9 mouse cellular contexts compared by ENCODE assay signal in the genomic region with DNA sequence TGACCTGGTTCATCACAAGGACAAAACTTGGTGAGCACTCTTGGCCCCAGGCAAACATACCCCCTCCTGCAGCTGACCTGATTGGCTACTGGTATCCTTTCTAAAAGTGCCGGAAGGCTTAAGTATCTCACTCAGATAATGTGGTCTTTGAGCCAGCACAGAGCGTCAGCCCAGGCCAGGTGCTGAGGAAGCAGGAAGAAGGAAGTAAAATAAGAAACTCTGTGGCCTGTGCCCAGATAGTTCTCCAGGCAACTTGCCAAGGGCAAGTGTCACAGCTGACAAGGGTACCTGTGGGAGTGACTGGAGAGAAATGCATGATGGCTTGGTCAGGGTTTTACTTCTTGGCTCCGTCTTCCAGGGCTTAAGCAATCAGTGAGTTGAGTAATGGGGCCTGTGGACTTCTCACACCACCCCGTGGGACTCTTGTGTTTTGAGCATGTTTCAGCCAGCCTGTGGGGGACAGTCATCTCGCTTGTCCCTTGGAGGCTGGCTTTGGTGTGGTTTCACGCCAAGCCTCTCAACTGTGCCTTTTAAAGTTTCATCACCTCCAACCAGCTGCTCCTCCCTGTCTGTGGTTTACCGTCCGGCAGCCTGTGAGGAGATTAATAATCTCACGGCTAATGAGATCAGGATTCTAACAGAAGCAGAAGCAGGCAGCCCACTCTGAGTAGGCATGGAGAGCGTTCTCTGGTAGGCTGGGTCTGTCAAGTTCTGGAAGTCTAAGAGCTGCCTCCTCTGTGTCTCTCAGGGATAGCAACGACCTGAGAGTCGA.
A peak's percentile ranks its signal among the peaks of the same experiment; 100 is the strongest.
DNase-seq lines count a peak whose midpoint lies in the region; ATAC-seq and TF ChIP-seq lines count a peak whose summit lies in the region.
"Had no signal": no experiment of that assay in that cellular context is flagged by ENCODE, and none has a peak within 500 bp of the region (broad histone marks: within the 10 kb centered on the region; RNA-seq: fewer than 3 reads in every experiment).

No protein-coding gene starts in this region.

- no peak overlapping the region; the same call in 1 of the 2 replicates for H3K4me2 ChIP-seq in intestine, postnatal 0 days (replicated peaks; ENCODE audit: low read depth)
- H3K4me2 ChIP-seq in forebrain, postnatal 0 days (ENCODE audit: low read depth), result no peak overlapping the region

- H3K9me3 ChIP-seq in intestine, postnatal 0 days (ENCODE audit: control insufficient read depth), result no peaks in the 10 kb centered on the region
- no peaks in the 10 kb centered on the region for H3K9me3 ChIP-seq in forebrain, postnatal 0 days (ENCODE audit: low read length)

- H3K27ac ChIP-seq in intestine, postnatal 0 days (ENCODE audit: low read depth, low read length), result peak overlapping the region; percentile 35; the same call in 1 of the 2 replicates
- no peak overlapping the region for H3K27ac ChIP-seq in forebrain, postnatal 0 days (ENCODE audit: low read depth, low read length)
- H3K27ac ChIP-seq: macrophage had no signal

- H3K27me3 ChIP-seq in intestine, postnatal 0 days (replicated peaks; ENCODE audit: control insufficient read depth, insufficient read depth, low read length), result no peaks in the 10 kb centered on the region
- no peaks in the 10 kb centered on the region for H3K27me3 ChIP-seq in forebrain, postnatal 0 days (ENCODE audit: insufficient read depth, low read length)

- no peak for TF ChIP-seq CTCF in intestine, postnatal 0 days (IDR thresholded peaks at IDR 0.05; ENCODE audit: low read depth)
- TF ChIP-seq CTCF in forebrain, postnatal 0 days (IDR thresholded peaks at IDR 0.05; ENCODE audit: low read depth), result no peak

- DNase-seq in cerebellum, postnatal 10 days, result peak; percentile 40 to 45
- DNase-seq in gastrocnemius, postnatal 25 days, result peak; percentile 54
- DNase-seq in lung, postnatal 25 days (ENCODE audit: low spot score), result peak; percentile 86
- DNase-seq in layer of hippocampus, adult 9-10 months (ENCODE audit: low spot score), result no peak
- no peak for DNase-seq in forebrain, postnatal 0 days

- no peak for ATAC-seq in cerebellum, adult (ENCODE audit: insufficient number of reproducible peaks, low FRiP score, low TSS enrichment)
- ATAC-seq in intestine, postnatal 0 days, result peak; percentile 98
- ATAC-seq in CD4-positive, CD25-positive, alpha-beta regulatory T cell, adult 4 months, result no peak
- no peak for ATAC-seq in forebrain, postnatal 0 days

- H3K4me1 ChIP-seq in intestine, postnatal 0 days (replicated peaks; ENCODE audit: control insufficient read depth, insufficient read depth, low read length), result no peaks in the 10 kb centered on the region; the same call in 1 of the 2 replicates
- H3K4me1 ChIP-seq in forebrain, postnatal 0 days (ENCODE audit: insufficient read depth), result no peaks in the 10 kb centered on the region

- no peak overlapping the region for H3K9ac ChIP-seq in intestine, postnatal 0 days (ENCODE audit: low read depth, low read length)
- no peak overlapping the region for H3K9ac ChIP-seq in forebrain, postnatal 0 days

- 45% methylated on average over 12 of the region's 12 CpGs for WGBS in intestine, postnatal 0 days
- 67% methylated on average over 12 of the region's 12 CpGs for WGBS in forebrain, postnatal 0 days

- H3K4me3 ChIP-seq in intestine, postnatal 0 days (ENCODE audit: low read depth, low read length), result no peak overlapping the region
- H3K4me3 ChIP-seq in forebrain, postnatal 0 days (ENCODE audit: low read depth, low read length), result no peak overlapping the region

- no peaks in the 10 kb centered on the region for H3K36me3 ChIP-seq in intestine, postnatal 0 days (ENCODE audit: control insufficient read depth, insufficient read depth)
- no peaks in the 10 kb centered on the region for H3K36me3 ChIP-seq in forebrain, postnatal 0 days (ENCODE audit: insufficient read depth)

Comparison
In these comparisons a context has a peak if more than half of its experiments do, and no peak if none do; other contexts are left out.
1. DNase-seq: peak in cerebellum, postnatal 10 days (2 of 2), gastrocnemius, postnatal 25 days (single experiment) and lung, postnatal 25 days (single experiment); none in layer of hippocampus, adult 9-10 months (single experiment) and forebrain, postnatal 0 days (single experiment).